Mouse (Mus musculus) hindbrain, postnatal 0 days (tissue): Measurements from ENCODE around the gene Olfr1371. TPM values are rescaled to one million over a fixed set of nuclear protein-coding genes. Genes with fewer than 3 reads are reported as not detected.
A peak's percentile ranks its signal among the peaks of the same experiment; 100 is the strongest.

Experiments
- ATAC-seq: fragments of 200-750 bp; cut with Nextera tagmentation; 2 replicates; pipeline ENCODE4 v1.8.0; 2017; ENCODE audit warnings: mild to moderate bottlenecking, moderate TSS enrichment, moderate library complexity
- DNase-seq: peaks from one replicate; pipeline ENCODE4 v3.0.0-alpha.2; 2015; ENCODE audit warnings: low spot score
- H3K27ac ChIP-seq: fragments of 300-500 bp; sonication (generic); 2 replicates; pipeline ENCODE4 v1.5.1; 2014; ENCODE audit warnings: mild to moderate bottlenecking
- H3K27me3 ChIP-seq: fragments of 300-500 bp; sonication (generic); 2 replicates; pipeline ENCODE4 v1.6.1; 2014; ENCODE audit warnings: low read length, mixed read lengths; ENCODE audit not compliant: insufficient read depth
- H3K36me3 ChIP-seq: fragments of 300-500 bp; sonication (generic); 2 replicates; pipeline ENCODE4 v1.6.1; 2014; ENCODE audit warnings: low read length, mixed read lengths; ENCODE audit not compliant: insufficient read depth
- H3K4me1 ChIP-seq: fragments of 300-500 bp; sonication (generic); 2 replicates; pipeline ENCODE4 v1.6.1; 2014; ENCODE audit warnings: antibody characterized with exemption, low read length, mixed read lengths; ENCODE audit not compliant: insufficient read depth
- H3K4me2 ChIP-seq: fragments of 300-500 bp; sonication (generic); 2 replicates; pipeline ENCODE4 v1.6.1; 2014; ENCODE audit warnings: low read depth, mild to moderate bottlenecking, low read length, moderate library complexity, mixed read lengths
- H3K4me3 ChIP-seq: fragments of 300-500 bp; sonication (generic); 2 replicates; pipeline ENCODE4 v1.5.1; 2014; ENCODE audit warnings: low read length
- H3K9ac ChIP-seq: fragments of 300-500 bp; sonication (generic); replicated peaks from 2 replicates; pipeline ENCODE4 v1.6.1; 2014; ENCODE audit warnings: mild to moderate bottlenecking, low read length, moderate library complexity, mixed read lengths
- H3K9me3 ChIP-seq: fragments of 300-500 bp; sonication (generic); 2 replicates; pipeline ENCODE4 v1.6.1; 2016; ENCODE audit warnings: low read length, mixed read lengths
- CTCF ChIP-seq: IDR thresholded peaks from 2 replicates; pipeline ENCODE4 v1.5.1; 2016; ENCODE audit warnings: antibody characterized with exemption, control low read depth, low read depth
- WGBS: fragments of 180-500 bp; shearing (Covaris S2); extraction: QIAGEN DNeasy Blood & Tissue Kit; methylation state at CpG from one replicate; pipeline ENCODE4 v1.1.7; 2014; 5-methylcytosine and 5-hydroxymethylcytosine counted together
- polyA plus RNA-seq: library from polyadenylated mRNA; unstranded; fragments of >200 nt; fragmentation: Nextera tagmentation; extraction: Ambion mirVana; gene quantifications from 2 replicates; pipeline ENCODE4 v1.2.1, GENCODE M21; 2015
- total RNA-seq: library from RNA; depleted of rRNA; stranded (reverse); fragments of >200 nt; gene quantifications from 2 replicates; pipeline ENCODE4 v1.2.3, GENCODE M21; 2014

Gene Olfr1371
- total and polyA plus RNA-seq, 2 experiments from 2014 or later: not detected

DNA sequence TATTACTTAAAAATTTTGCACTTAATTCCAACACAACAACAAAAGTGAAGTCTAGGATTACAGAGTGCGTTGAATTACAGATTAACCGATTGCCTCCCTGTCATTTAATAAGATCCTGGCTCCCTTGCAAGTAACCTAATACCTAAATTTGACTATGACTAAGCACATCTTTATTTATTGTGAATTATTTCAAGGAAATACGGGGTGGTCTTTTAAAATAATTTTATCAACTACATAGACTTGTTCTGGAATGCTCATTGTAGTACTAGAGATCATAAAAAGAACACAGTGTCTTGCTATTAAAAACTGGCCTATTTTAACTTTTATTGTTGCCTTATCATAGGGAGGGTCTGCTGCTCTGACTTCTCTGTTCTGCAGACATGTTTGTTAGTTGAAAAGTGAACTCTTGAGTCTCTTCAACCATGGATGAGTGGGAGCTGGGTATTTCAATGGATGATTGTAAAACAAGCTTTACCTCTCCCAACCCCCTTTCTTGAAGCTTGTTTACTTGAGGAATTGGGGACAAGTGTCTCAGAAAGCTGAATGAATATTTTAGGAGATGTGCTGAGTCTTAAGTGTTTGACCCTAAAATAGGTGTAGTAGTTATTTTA, 19.4 kb upstream of the Olfr1371 start:
- Histone ChIP-seq H3K4me1 (peaks cover 10% of the 10 kb centered on the region; the same call in 1 of the 2 replicates), H3K27me3 (no peaks in the 10 kb centered on the region), H3K9me3 (no peaks in the 10 kb centered on the region), H3K4me3 (peak overlapping the region; percentile 99), H3K36me3 (no peaks in the 10 kb centered on the region; the same call in 1 of the 2 replicates), H3K9ac (peak overlapping the region; percentile 99; the same call in 1 of the 2 replicates), H3K4me2 (peak overlapping the region; percentile 86), H3K27ac (no peak overlapping the region)
- no peak for TF ChIP-seq CTCF
- ATAC-seq (no peak), DNase-seq (no peak)
- WGBS: 37% methylated on average over 3 of the region's 3 CpGs

DNA sequence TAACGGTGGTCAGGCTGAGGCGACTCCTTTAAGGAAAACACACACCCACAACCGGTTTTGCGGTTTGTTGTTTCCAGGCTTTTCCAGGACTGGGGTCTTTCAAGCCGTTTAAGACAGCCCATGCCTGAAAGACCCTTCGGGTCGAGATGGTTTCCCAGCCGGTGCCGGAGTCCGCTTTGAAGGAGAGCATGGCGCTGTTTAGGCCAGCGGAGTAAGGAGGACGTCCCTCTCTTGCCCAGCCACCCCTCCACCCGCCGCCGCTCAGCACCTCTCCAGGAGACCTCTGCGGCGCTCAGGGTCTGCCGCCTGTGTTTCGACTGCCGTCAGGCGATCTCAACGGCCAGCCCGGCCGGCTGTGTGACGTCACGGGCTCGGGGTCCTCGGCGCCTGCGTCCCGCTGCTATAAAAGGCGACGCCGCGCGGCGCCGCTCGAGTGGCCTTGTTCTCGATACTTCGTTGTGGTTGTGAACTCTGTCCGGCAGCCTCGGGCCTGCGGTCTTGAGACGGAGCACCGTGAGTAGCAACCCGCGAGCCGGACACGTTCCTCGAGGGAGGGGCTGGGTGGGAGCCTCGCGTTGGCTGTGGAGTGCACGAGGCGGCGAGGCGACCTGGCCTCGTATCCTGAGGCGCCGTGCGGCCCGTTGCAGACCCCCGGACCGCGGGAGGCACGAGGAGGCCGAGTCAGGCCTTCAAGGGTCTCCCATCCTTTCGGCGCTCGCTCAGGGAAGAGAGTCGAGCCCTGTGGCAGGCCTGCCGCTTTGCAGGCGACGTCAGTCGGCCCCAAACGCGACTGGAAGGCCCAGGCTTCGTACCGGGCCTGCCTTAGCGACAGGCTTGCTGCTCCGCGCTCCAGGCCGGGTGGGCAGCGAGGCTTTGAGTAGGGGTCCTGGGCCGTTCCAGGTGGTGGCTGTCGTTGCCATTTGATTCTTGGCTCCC, 18.1 kb upstream of the Olfr1371 start, which contains the start of gene Skp1a:
Skp1a (plus strand) TSS at position 390 of the 936 bp plus-strand sequence.
- under 1% methylated on average over 85 of the region's 87 CpGs for WGBS
- Histone ChIP-seq H3K4me3 (peak within 1 kb of the TSS; percentile 99), H3K4me2 (peak within 1 kb of the TSS; percentile 86), H3K9ac (peak within 1 kb of the TSS; percentile 99), H3K27ac (peak within 1 kb of the TSS; percentile 100), H3K4me1 (peaks cover 10% of the 10 kb centered on the region; the same call in 1 of the 2 replicates), H3K27me3 (no peaks in the 10 kb centered on the region), H3K36me3 (no peaks in the 10 kb centered on the region), H3K9me3 (no peaks in the 10 kb centered on the region)
- peak; percentile 94 for ATAC-seq
- DNase-seq: peak; percentile 95
- no peak; the same call in 1 of the 2 replicates for TF ChIP-seq CTCF

DNA sequence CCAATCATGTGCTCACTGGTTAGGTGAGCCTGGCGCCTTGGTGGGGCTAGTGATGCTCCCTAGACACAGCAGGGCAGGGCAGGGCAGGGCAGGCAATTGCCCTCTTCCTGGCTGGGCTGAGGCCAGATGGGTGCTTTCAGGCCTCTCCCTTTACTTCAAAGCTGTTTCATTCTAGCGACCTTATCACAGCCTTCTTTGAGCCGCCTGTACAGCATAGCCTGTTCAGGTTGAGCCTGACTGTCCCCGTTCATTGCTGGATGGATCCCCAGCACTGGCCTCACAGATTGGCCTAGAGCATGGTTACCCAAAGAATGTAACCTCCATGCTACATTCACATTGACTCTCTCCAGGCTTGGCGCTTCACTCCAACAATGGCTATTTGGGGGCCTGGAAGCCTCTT, 16.9 kb upstream of the Olfr1371 start:
- WGBS: 59% methylated on average over 5 of the region's 5 CpGs
- no peaks in the 10 kb centered on the region for H3K36me3 ChIP-seq
- peak overlapping the region; percentile 86 for H3K4me2 ChIP-seq
- peaks cover 10% of the 10 kb centered on the region; the same call in 1 of the 2 replicates for H3K4me1 ChIP-seq
- H3K9me3 ChIP-seq: no peaks in the 10 kb centered on the region
- no peak for DNase-seq
- peak overlapping the region; percentile 99; the same call in 1 of the 2 replicates for H3K9ac ChIP-seq
- no peak for TF ChIP-seq CTCF
- H3K27me3 ChIP-seq: no peaks in the 10 kb centered on the region
- peak overlapping the region; percentile 99 for H3K4me3 ChIP-seq
- H3K27ac ChIP-seq: peak overlapping the region; percentile 100; the same call in 1 of the 2 replicates
- ATAC-seq: no peak

DNA sequence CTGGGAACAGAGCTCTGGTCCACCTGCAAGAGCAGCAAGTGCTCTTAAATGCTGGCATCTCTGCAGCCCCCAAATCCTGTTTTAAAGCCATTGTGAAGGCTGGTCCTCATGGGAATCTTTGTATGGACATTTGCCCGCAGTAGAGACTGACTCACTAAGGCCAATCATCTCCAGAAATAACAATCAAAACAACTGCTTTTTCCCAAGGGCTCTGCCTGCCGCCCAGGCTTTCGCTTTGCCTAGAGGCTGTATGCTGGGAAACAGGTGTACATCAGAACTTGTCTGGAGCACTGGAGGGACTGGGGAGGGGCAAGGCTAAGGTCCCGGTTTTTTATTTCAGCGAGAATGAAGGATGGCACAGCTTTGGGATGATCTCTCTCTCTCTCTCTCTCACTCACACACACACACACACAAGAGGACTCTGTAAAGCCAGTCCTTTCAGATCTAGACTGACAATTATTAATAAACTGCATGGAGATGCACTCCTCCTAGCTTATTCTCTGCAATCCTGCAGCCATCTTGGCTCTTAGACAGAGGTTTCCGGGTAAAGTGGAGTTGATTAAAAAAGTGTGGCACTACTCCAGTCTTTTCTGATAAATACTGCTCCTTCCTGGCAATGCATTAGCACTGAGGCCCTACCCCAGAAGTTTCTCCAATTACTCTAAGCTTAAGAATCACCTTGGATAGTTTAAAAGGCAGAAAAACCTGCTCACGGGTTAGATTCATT, 15.1 kb upstream of the Olfr1371 start:
- Histone ChIP-seq H3K9me3 (no peaks in the 10 kb centered on the region), H3K27me3 (no peaks in the 10 kb centered on the region), H3K4me2 (no peak overlapping the region), H3K4me3 (no peak overlapping the region), H3K36me3 (no peaks in the 10 kb centered on the region), H3K9ac (no peak overlapping the region), H3K27ac (no peak overlapping the region), H3K4me1 (peaks cover 5% of the 10 kb centered on the region; the same call in 1 of the 2 replicates)
- DNase-seq: no peak
- TF ChIP-seq CTCF: no peak
- no peak for ATAC-seq
- WGBS: 79% methylated on average over 7 of the region's 7 CpGs

DNA sequence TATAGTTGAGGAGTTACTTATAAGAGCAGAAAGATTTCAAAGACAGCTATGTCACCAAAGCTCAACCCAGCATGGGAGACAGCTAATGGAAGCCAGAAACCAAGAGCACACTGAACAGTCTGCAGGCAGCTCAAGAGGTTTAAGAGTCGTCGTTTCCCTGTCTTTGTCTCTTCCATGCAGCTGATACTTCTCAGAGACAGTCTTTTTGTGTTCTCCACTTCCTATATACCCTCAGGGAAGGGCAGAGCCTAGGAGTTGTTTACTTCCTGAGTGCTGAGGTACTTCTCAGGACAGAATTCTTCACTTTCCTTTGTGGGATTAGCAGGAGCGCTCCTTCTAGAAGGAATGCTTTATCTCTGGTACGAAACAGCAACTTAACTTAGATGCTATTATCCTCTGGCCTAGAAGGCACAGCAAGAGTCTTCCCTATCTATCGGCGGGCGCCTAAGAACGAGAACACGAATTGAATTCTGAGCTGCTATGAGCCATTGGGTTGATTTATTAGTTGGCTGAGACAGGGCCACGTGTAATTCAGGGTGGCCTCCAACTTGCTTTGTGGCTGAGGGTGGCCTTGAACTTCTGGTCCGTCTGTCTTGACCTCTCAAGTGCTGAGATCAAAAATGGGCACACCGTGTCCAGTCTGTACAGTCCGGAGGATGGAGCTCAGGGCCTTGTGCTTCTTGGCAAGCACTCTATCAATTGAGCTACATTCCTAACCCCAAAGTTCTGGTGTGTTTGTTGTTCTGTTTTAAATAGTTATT, 13.9 kb upstream of the Olfr1371 start:
- Histone ChIP-seq H3K9me3 (no peaks in the 10 kb centered on the region), H3K27me3 (no peaks in the 10 kb centered on the region), H3K4me2 (no peak overlapping the region), H3K9ac (no peak overlapping the region), H3K36me3 (no peaks in the 10 kb centered on the region), H3K4me3 (no peak overlapping the region), H3K4me1 (peaks cover 5% of the 10 kb centered on the region; the same call in 1 of the 2 replicates), H3K27ac (no peak overlapping the region)
- TF ChIP-seq CTCF: no peak
- no peak for ATAC-seq
- WGBS: 85% methylated on average over 13 of the region's 13 CpGs
- no peak for DNase-seq
